Mouse (Mus musculus) lung, adult 2 months (tissue): ENCODE measurements around the gene Kpnb1. TPM values are rescaled to one million over a fixed set of nuclear protein-coding genes. Genes with fewer than 3 reads are reported as not detected.

Source experiments
- DNase-seq: peaks from one replicate; pipeline ENCODE4 v3.0.0; 2022
- H3K4me1 ChIP-seq: fragments of 200-500 bp; 2 replicates; pipeline ENCODE4 v1.6.1; 2011; ENCODE audit warnings: low read length; ENCODE audit not compliant: control insufficient read depth, insufficient read depth
- H3K4me3 ChIP-seq: fragments of 200-500 bp; replicated peaks from 2 replicates; pipeline ENCODE3; 2011; ENCODE audit warnings: low read depth, mild to moderate bottlenecking, control low read depth, low read length; ENCODE audit errors: extremely low read depth
- CTCF ChIP-seq: fragments of 200-500 bp; IDR thresholded peaks from 2 replicates; pipeline ENCODE4 v1.5.1; 2011; ENCODE audit warnings: mild to moderate bottlenecking, low read length, control low read depth; ENCODE audit not compliant: insufficient read depth
- POLR2A ChIP-seq: fragments of 200-500 bp; IDR thresholded peaks from 2 replicates; pipeline ENCODE4 v1.6.1; 2011; ENCODE audit warnings: low read depth, mild to moderate bottlenecking, control low read depth, low read length, borderline replicate concordance; ENCODE audit errors: extremely low read depth
- WGBS: fragments of 180-500 bp; shearing (Covaris S2); methylation state at CpG from one replicate; pipeline ENCODE4 v1.1.7; 2018; 5-methylcytosine and 5-hydroxymethylcytosine counted together
- polyA plus RNA-seq: library from polyadenylated mRNA; depleted of rRNA; stranded (reverse); fragments of >200 nt; gene quantifications from 2 replicates; pipeline ENCODE4 v1.2.3, GENCODE M21; 2012

The Kpnb1 gene
- polyA plus RNA-seq, 1 experiment = 32.0 TPM

DNA sequence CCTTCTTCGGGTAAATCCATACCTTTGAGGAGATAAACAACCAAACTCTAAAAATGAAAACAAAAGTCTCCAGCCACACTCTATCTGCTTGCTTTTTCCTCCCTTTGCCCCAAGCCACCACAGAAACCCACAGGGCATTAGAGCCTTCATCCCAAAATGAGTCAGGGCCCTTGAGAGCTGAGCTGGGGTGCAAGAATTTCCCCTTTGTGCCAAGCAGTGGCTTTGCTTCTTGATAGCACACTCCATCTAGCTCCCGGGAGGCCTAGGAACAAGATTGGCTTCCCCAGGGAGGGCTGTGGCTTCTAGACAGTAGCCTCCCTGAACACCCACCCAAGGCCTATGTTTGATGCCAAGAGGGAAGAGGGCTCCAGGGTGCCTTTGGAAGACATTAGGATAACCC is 56.0 kb downstream of the Kpnb1 start:
- DNase-seq = no peak
- Histone ChIP-seq H3K4me1 (no peaks in the 10 kb centered on the region), H3K4me3 (no peak overlapping the region)
- 58% methylated on average over 2 of the region's 2 CpGs for WGBS
- TF ChIP-seq CTCF (no peak), POLR2A (no peak)

DNA sequence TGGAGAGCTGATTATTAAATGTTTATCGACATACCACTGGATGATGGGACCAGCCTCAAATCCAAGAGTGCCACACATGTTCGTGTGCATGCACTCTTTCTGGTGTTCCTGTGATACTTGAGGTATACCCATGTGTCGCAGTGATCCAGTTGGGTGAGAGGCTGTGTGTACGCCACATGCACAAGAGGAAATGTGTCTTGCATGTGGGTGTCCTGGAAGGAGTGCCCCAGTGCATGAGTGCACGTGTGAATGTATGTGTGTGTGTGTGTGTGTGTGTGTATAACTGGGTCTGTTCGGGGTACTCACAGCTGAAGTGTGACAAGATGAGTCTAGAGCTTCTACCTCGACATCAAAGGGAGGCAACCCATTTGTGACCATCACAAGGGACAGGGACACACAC is 57.4 kb downstream of the Kpnb1 start:
- no peak overlapping the region for H3K4me3 ChIP-seq
- no peaks in the 10 kb centered on the region for H3K4me1 ChIP-seq
- DNase-seq = no peak
- WGBS = 70% methylated on average over 7 of the region's 7 CpGs
- TF ChIP-seq POLR2A (no peak), CTCF (no peak)

DNA sequence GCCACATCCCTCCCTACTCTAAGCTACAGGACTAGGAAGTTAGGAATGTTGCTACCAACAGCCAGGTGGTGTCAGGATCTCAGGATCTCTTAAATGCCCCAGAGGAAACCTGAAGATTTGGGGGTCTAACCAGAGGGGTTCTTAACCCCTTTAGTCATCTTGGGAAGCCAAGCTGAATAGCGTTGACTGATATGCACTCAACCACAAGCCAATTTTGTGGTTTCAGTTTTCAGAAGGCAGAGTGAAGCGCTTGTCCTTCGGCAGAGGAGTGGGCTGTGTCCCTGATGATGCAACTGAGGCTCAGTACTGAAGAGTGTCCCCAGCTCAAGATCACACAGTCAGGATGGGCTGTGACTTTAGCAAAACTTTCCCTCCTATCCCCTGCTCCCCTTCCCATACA is 58.7 kb downstream of the Kpnb1 start:
- TF ChIP-seq POLR2A = no peak
- no peak for TF ChIP-seq CTCF
- DNase-seq = no peak
- Histone ChIP-seq H3K4me3 (no peak overlapping the region), H3K4me1 (no peaks in the 10 kb centered on the region)
- 69% methylated on average over 3 of the region's 3 CpGs for WGBS

DNA sequence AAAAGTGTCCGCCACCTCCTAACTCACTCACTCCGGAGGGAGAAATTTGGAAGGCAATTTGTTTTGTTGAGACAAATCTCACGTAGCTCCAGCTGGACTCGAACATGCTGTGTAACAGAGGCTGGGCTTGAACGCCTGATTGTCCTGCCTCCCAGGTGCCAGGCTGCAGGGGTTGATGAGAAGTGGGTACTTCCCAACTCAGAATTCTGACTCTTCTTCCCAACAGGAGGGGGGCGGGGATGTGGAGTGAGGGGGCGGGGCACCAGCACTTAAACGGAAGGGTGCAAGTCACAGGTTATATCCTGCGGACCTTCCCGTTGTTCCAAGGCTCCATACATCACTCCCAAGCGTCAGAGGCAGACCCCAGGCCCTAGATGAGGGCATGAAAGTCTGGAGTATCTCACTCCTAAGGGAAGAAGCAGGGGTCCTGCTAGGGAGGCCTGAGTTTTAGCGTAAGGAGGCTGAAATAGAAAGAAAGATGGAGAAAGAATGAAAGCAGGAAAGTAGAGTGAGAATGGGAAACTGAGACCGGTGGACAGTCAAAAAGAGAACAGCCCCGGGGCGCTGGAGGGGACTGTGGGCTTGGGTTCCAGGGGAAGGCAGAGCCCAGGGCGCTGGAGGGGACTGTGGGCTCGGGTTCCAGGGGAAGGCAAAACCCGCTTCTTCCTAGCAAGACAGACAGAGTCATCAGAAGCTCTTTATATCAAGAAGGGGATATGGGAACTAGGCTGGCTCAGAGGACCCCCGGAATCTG is 60.0 kb downstream of the Kpnb1 start:
- H3K4me1 ChIP-seq = no peaks in the 10 kb centered on the region
- H3K4me3 ChIP-seq = peak overlapping the region; percentile 55
- DNase-seq = no peak
- TF ChIP-seq POLR2A (no peak), CTCF (no peak)
- WGBS = 31% methylated on average over 19 of the region's 19 CpGs

DNA sequence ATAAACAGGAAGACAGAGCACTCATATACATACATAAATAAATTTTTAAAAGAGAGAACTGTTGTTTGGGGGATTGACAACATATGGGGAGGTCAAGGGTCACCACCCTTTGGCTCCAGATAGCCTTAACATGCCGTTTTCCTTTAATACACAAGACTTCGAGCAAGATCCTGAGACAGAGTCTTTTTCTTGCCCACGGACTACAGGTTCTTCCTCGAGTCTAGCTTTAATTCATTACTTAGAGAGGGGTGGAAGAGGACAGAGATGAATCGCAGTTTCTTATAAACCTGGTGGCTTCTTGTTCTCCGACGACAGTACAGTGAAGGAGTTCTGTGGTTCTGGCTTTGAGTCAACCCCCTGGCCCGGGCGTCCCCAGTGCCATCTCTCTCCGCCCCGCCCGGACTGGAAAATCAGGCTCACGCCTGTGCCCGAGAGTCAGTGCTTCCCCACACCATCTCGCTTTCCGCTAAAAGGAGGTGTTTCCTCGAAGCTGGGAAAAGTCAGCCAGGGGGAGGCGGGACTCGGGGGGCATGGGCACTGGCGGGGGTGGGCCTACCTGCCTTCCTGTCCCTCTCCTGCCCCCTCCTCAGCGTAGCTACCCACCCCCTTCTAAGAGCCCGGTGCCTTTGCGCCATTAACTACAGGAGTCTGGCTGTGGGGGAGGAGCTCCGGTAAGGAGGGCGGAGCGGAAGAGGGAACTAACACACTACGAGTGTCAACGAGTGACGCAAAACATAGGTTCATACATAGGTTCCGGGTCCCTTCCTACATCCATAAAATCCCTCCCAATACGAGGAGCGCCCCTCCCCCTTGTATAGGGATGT is 60.8 kb downstream of the Kpnb1 start:
- WGBS = 2% methylated on average over 32 of the region's 32 CpGs
- TF ChIP-seq CTCF (no peak), POLR2A (peak; percentile 28; the same call in 1 of the 2 replicates)
- DNase-seq = peak; percentile 71
- no peaks in the 10 kb centered on the region for H3K4me1 ChIP-seq
- peak overlapping the region; percentile 55 for H3K4me3 ChIP-seq

DNA sequence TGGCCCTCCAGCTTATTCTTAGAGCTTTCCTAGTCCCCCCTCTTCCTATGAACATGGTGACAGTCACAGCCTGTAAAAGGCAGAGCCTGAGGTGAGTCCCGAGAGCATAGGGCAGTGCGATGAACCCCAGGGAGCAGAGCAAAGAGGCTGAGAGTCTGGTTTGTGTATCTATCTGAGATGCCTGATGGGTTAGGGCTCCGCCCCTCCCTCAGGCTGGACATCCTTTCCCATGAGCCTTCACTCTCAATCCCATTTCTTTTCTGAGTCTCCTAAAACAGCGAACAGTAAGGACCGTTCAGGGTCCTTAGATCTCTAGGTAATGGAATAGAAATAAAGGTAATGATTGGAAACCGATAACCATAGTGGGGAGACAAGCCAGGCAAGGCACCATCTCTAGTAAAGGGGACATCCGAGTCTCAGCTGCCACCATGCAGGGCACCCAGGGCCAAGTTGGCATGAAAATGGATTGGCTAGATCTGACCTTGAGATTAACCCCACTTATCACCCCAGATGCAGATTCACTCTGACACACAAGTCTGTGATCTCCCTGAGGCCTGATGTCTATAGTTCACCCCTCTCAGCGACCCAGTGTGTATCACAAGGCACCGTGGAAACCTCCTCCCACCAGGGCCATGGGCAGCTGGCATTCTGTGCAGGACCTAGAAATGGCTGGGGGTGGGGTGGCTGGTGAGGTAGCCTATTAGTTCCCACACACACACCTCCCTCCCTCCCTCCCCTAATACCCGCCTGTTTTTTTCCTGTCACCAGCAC is 63.2 kb downstream of the Kpnb1 start:
- Histone ChIP-seq H3K4me3 (no peak overlapping the region), H3K4me1 (no peaks in the 10 kb centered on the region)
- 69% methylated on average over 10 of the region's 10 CpGs for WGBS
- no peak for DNase-seq
- TF ChIP-seq POLR2A (no peak), CTCF (no peak)

DNA sequence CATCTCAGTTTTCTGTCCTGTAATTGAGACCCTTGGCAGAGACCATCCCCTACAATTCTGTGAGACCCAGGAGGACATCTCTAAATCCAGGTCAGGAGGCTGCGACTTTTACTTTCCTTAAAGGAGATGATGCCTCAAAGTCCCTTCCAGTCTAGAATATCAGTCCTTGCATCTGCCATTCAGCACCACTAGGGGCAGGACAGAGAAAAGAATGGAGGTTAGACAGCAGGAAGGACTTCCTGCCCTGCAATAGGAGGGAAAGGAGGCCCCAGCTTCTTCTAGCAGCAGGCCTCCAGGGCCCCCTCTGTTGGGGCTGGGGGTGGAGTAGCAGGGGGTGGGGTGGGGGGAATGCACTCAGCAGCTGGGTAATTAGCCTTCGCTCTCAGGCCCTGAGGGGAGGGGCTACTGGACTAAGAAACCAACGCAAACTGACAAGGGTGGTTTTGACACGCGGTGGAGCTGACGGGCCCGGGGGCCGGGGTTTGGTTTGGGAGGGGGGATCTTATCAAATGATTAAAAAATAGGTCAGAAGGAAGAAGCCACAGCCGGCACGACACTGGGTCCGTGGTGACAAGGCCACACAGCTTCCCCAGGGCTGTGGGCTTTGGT is 64.3 kb downstream of the Kpnb1 start:
- H3K4me3 ChIP-seq = no peak overlapping the region
- TF ChIP-seq CTCF (no peak), POLR2A (no peak)
- 22% methylated on average over 11 of the region's 11 CpGs for WGBS
- DNase-seq = no peak
- no peaks in the 10 kb centered on the region for H3K4me1 ChIP-seq

DNA sequence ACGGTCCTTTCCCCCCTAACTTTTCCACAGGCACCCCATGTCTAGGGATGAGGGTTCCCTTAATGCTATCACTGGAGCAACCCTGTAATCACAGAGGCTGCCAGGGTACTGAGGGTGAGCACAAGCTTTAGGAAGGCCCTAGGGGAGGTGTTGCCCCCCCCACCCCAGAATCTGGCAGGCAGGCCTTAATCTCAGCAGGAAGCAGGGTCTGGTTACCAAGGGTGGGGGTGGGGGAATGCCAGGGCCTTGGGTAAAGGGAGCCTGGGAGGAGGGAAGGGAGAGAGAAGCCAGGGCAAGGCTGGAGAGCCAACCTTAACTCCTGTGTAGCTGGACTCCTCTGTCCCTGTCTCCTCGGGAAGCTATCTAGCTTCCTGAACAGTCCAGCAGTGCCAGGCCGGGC is 67.0 kb downstream of the Kpnb1 start:
- TF ChIP-seq POLR2A = no peak
- no peak for TF ChIP-seq CTCF
- DNase-seq = no peak
- H3K4me1 ChIP-seq = no peaks in the 10 kb centered on the region
- no peak overlapping the region for H3K4me3 ChIP-seq
- 75% methylated on average over 3 of the region's 3 CpGs for WGBS

DNA sequence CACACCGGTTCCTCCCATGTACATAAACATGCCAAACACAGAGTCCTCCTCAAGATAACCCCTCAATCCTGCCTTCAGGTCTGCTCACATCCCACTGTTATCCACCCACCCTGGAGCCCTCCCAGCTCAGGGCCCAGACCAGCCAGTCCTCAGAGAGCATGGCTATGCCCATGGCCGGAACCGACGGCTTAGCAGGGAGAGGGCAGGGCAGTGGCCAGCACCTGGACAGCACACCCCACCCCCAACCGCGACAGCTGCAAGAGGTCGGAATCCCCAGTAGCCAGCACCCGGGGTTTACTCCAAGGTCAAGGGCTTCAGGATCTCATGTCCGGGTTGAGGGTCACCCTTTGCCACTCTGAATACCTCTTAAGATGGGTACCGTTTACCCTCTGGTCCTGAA is 67.5 kb downstream of the Kpnb1 start:
- 61% methylated on average over 10 of the region's 10 CpGs for WGBS
- TF ChIP-seq POLR2A (no peak), CTCF (no peak)
- Histone ChIP-seq H3K4me3 (no peak overlapping the region), H3K4me1 (no peaks in the 10 kb centered on the region)
- no peak for DNase-seq
